Mouse (Mus musculus): ENCODE data around the gene 5730596B20Rik. TPM values are rescaled to one million over a fixed set of nuclear protein-coding genes. Genes with fewer than 3 reads are reported as not detected.

5730596B20Rik gene
- polyA plus RNA-seq, 1 experiment = not detected

- H3K27ac ChIP-seq (ENCODE audit: insufficient read depth, low read length) = no peak overlapping the region
- H3K27me3 ChIP-seq (ENCODE audit: control insufficient read depth, insufficient read depth, low read length, poor library complexity, severe bottlenecking) = peaks cover 59% of the 10 kb centered on the region
Observed at GRCm38 (mm10) chr6:52217895-52218642, 40.8 kb downstream of the 5730596B20Rik start.

GRCm38 (mm10) chr6:52218643-52219215 is 41.4 kb downstream of the 5730596B20Rik start:
- Histone ChIP-seq H3K9me3 (replicated peaks; ENCODE audit: control insufficient read depth, insufficient read depth, low read length, poor library complexity, severe bottlenecking) (no peaks in the 10 kb centered on the region), H3K9ac (ENCODE audit: low read depth, poor library complexity, severe bottlenecking) (no peak overlapping the region)

More at GRCm38 (mm10) chr6:52217895-52218642, 40.8 kb downstream of the 5730596B20Rik start:
- Histone ChIP-seq H3K36me3 (ENCODE audit: control insufficient read depth, insufficient read depth, low read length, poor library complexity, severe bottlenecking) (no peaks in the 10 kb centered on the region), H3K9me3 (replicated peaks; ENCODE audit: control insufficient read depth, insufficient read depth, low read length, poor library complexity, severe bottlenecking) (no peaks in the 10 kb centered on the region), H3K4me1 (ENCODE audit: control insufficient read depth, insufficient read depth, low read length) (no peaks in the 10 kb centered on the region), H3K9ac (ENCODE audit: low read depth, poor library complexity, severe bottlenecking) (peak overlapping the region; percentile 34; the same call in 1 of the 2 replicates), H3K4me3 (ENCODE audit: low read depth, low read length) (peak overlapping the region; percentile 28)
- no peak for TF ChIP-seq EP300 (IDR thresholded peaks at IDR 0.05; ENCODE audit: insufficient read depth, low read depth, low read length)
- no peak for TF ChIP-seq CTCF (IDR thresholded peaks at IDR 0.05; ENCODE audit: low read depth, low read length)
- TF ChIP-seq POLR2A (IDR thresholded peaks at IDR 0.05; ENCODE audit: insufficient read depth, low read length) = no peak

GRCm38 (mm10) chr6:52219234-52219942 is 42.1 kb downstream of the 5730596B20Rik start:
- Histone ChIP-seq H3K9ac (ENCODE audit: low read depth, poor library complexity, severe bottlenecking) (no peak overlapping the region), H3K4me1 (ENCODE audit: control insufficient read depth, insufficient read depth, low read length) (no peaks in the 10 kb centered on the region), H3K36me3 (ENCODE audit: control insufficient read depth, insufficient read depth, low read length, poor library complexity, severe bottlenecking) (no peaks in the 10 kb centered on the region), H3K9me3 (replicated peaks; ENCODE audit: control insufficient read depth, insufficient read depth, low read length, poor library complexity, severe bottlenecking) (no peaks in the 10 kb centered on the region), H3K27me3 (ENCODE audit: control insufficient read depth, insufficient read depth, low read length, poor library complexity, severe bottlenecking) (peaks cover 58% of the 10 kb centered on the region), H3K4me3 (ENCODE audit: low read depth, low read length) (no peak overlapping the region), H3K27ac (ENCODE audit: insufficient read depth, low read length) (no peak overlapping the region)
- TF ChIP-seq EP300 (IDR thresholded peaks at IDR 0.05; ENCODE audit: insufficient read depth, low read depth, low read length) (no peak), CTCF (IDR thresholded peaks at IDR 0.05; ENCODE audit: low read depth, low read length) (no peak), POLR2A (IDR thresholded peaks at IDR 0.05; ENCODE audit: insufficient read depth, low read length) (no peak)

More at GRCm38 (mm10) chr6:52218643-52219215, 41.4 kb downstream of the 5730596B20Rik start:
- Histone ChIP-seq H3K27me3 (ENCODE audit: control insufficient read depth, insufficient read depth, low read length, poor library complexity, severe bottlenecking) (peaks cover 53% of the 10 kb centered on the region), H3K4me3 (ENCODE audit: low read depth, low read length) (no peak overlapping the region), H3K27ac (ENCODE audit: insufficient read depth, low read length) (no peak overlapping the region), H3K4me1 (ENCODE audit: control insufficient read depth, insufficient read depth, low read length) (no peaks in the 10 kb centered on the region), H3K36me3 (ENCODE audit: control insufficient read depth, insufficient read depth, low read length, poor library complexity, severe bottlenecking) (no peaks in the 10 kb centered on the region)
- TF ChIP-seq EP300 (IDR thresholded peaks at IDR 0.05; ENCODE audit: insufficient read depth, low read depth, low read length) (no peak), POLR2A (IDR thresholded peaks at IDR 0.05; ENCODE audit: insufficient read depth, low read length) (no peak), CTCF (IDR thresholded peaks at IDR 0.05; ENCODE audit: low read depth, low read length) (no peak)

GRCm38 (mm10) chr6:52220003-52220864 is 42.9 kb downstream of the 5730596B20Rik start:
- Histone ChIP-seq H3K27ac (ENCODE audit: insufficient read depth, low read length) (no peak overlapping the region), H3K9ac (ENCODE audit: low read depth, poor library complexity, severe bottlenecking) (no peak overlapping the region), H3K4me3 (ENCODE audit: low read depth, low read length) (no peak overlapping the region), H3K36me3 (ENCODE audit: control insufficient read depth, insufficient read depth, low read length, poor library complexity, severe bottlenecking) (no peaks in the 10 kb centered on the region), H3K4me1 (ENCODE audit: control insufficient read depth, insufficient read depth, low read length) (no peaks in the 10 kb centered on the region), H3K9me3 (replicated peaks; ENCODE audit: control insufficient read depth, insufficient read depth, low read length, poor library complexity, severe bottlenecking) (no peaks in the 10 kb centered on the region), H3K27me3 (ENCODE audit: control insufficient read depth, insufficient read depth, low read length, poor library complexity, severe bottlenecking) (peaks cover 58% of the 10 kb centered on the region)
- TF ChIP-seq POLR2A (IDR thresholded peaks at IDR 0.05; ENCODE audit: insufficient read depth, low read length) (no peak), CTCF (IDR thresholded peaks at IDR 0.05; ENCODE audit: low read depth, low read length) (no peak), EP300 (IDR thresholded peaks at IDR 0.05; ENCODE audit: insufficient read depth, low read depth, low read length) (no peak)

GRCm38 (mm10) chr6:52220865-52221310 is 43.6 kb downstream of the 5730596B20Rik start:
- no peaks in the 10 kb centered on the region for H3K36me3 ChIP-seq (ENCODE audit: control insufficient read depth, insufficient read depth, low read length, poor library complexity, severe bottlenecking)
- peak overlapping the region; percentile 72 for H3K4me3 ChIP-seq (ENCODE audit: low read depth, low read length)
- H3K9me3 ChIP-seq (replicated peaks; ENCODE audit: control insufficient read depth, insufficient read depth, low read length, poor library complexity, severe bottlenecking) = no peaks in the 10 kb centered on the region
- peaks cover 61% of the 10 kb centered on the region for H3K27me3 ChIP-seq (ENCODE audit: control insufficient read depth, insufficient read depth, low read length, poor library complexity, severe bottlenecking)
- no peak for TF ChIP-seq EP300 (IDR thresholded peaks at IDR 0.05; ENCODE audit: insufficient read depth, low read depth, low read length)
- TF ChIP-seq CTCF (IDR thresholded peaks at IDR 0.05; ENCODE audit: low read depth, low read length) = no peak
- TF ChIP-seq POLR2A (IDR thresholded peaks at IDR 0.05; ENCODE audit: insufficient read depth, low read length) = no peak
- H3K27ac ChIP-seq (ENCODE audit: insufficient read depth, low read length) = no peak overlapping the region
- H3K9ac ChIP-seq (ENCODE audit: low read depth, poor library complexity, severe bottlenecking) = peak overlapping the region; percentile 23
- no peaks in the 10 kb centered on the region for H3K4me1 ChIP-seq (ENCODE audit: control insufficient read depth, insufficient read depth, low read length)

Measured in ES-Bruce4 (cell line).